Mouse (Mus musculus) heart, postnatal 0 days (tissue): ENCODE measurements at regions not wholly inside any gene's neighbourhood (a gene's known extent, or its start where the extent isn't known, plus 50 kb on each side); places are given as distances from the start of the nearest gene placed in this dataset.

Source experiments
- CTCF ChIP-seq: IDR thresholded peaks from 2 replicates; pipeline ENCODE4 v1.5.1; 2016; ENCODE audit warnings: antibody characterized with exemption, control low read depth, low read depth
- EP300 ChIP-seq: IDR thresholded peaks from 2 replicates; pipeline ENCODE4 v1.6.1; 2016; ENCODE audit warnings: antibody characterized with exemption, low read depth

DNA sequence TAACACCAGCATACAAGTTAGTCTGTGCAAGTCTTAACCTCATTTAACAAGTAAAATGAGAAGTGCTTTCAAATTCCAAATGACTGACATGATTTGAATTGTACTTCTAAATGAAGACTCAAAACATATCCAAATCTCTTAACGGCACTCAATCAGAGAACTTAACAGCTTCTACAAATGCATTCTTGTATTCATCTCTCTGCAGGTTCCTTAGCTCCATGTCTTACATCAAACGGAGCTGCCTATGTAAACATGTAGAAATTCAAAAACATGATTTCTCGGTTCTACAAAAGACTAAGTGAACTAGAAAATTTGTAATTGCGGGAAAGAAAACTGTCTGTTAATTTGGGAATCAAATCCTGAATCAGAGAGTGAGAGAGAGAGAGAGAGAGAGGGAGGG lies 353.5 kb downstream of the Csnka2ip start:
- TF ChIP-seq CTCF = no peak
- TF ChIP-seq EP300 = no peak
